Mouse (Mus musculus): ENCODE measurements around the gene Fto. TPM values are rescaled to one million over a fixed set of nuclear protein-coding genes. Genes with fewer than 3 reads are reported as not detected.

Gene Fto
- polyA plus RNA-seq, 1 experiment from 2014 or later, result 110 TPM

GRCm38 (mm10) chr8:91577605-91578004 is 264.3 kb downstream of the Fto start:
- ATAC-seq (ENCODE audit: low FRiP score) (no peak), DNase-seq (ENCODE audit: low spot score, missing footprints) (no peak)
- Histone ChIP-seq H3K27ac (ENCODE audit: low read depth, low read length) (no peak overlapping the region), H3K4me3 (ENCODE audit: low read depth, low read length) (no peak overlapping the region), H3K4me2 (no peak overlapping the region), H3K27me3 (ENCODE audit: control insufficient read depth, insufficient read depth, low read length) (no peaks in the 10 kb centered on the region), H3K36me3 (ENCODE audit: control insufficient read depth, insufficient read depth, low read length) (no peaks in the 10 kb centered on the region), H3K4me1 (ENCODE audit: control insufficient read depth, insufficient read depth, low read length) (peaks cover 20% of the 10 kb centered on the region), H3K9me3 (ENCODE audit: control insufficient read depth, low read length) (no peaks in the 10 kb centered on the region), H3K9ac (ENCODE audit: low read length) (no peak overlapping the region)
- WGBS, result 94% methylated on average over 3 of the region's 3 CpGs

GRCm38 (mm10) chr8:91584620-91585415 is 271.5 kb downstream of the Fto start:
- H3K27ac ChIP-seq (ENCODE audit: low read depth, low read length), result no peak overlapping the region
- no peaks in the 10 kb centered on the region for H3K36me3 ChIP-seq (ENCODE audit: control insufficient read depth, insufficient read depth, low read length)
- H3K9me3 ChIP-seq (ENCODE audit: control insufficient read depth, low read length), result no peaks in the 10 kb centered on the region
- DNase-seq (ENCODE audit: low spot score, missing footprints), result no peak
- H3K27me3 ChIP-seq (ENCODE audit: control insufficient read depth, insufficient read depth, low read length), result no peaks in the 10 kb centered on the region
- no peak overlapping the region for H3K9ac ChIP-seq (ENCODE audit: low read length)
- peaks cover 3% of the 10 kb centered on the region for H3K4me1 ChIP-seq (ENCODE audit: control insufficient read depth, insufficient read depth, low read length)
- no peak overlapping the region for H3K4me3 ChIP-seq (ENCODE audit: low read depth, low read length)
- ATAC-seq (ENCODE audit: low FRiP score), result no peak
- H3K4me2 ChIP-seq, result no peak overlapping the region
- 91% methylated on average over 11 of the region's 11 CpGs for WGBS

DNA sequence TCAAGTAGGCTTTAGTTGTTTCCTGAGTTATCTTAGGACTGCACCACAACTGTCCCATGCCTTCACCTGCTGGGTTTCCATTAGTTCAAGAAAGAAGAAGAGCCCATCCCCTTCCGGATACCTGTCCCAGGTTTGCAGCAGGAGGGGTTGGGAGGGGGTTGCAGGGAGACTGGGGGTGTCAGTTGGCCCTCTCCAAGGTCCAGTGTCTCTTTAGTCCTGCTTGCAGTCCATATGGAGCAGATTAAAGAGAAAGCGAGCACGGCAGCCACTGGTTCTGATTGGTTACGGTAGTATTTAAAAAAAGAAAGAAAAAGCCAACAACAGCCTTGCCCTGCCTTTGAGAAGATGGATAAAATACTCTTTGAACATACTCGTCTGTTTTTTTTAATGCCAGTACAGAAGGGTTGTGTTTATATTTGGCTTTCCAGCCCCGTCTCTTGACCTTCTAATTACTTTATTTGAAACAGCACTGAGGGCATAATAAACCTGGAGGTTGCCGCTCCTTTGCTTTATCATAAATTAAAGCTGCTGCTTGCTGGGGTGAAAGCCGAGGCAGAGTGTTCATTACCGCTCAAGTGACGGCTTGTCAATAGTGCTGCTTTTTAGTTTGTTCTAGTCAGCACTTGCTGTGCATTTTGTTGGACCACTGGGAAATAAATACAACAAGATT is 279.2 kb downstream of the Fto start:
- Histone ChIP-seq H3K9me3 (ENCODE audit: control insufficient read depth, low read length) (no peaks in the 10 kb centered on the region), H3K27ac (ENCODE audit: low read depth, low read length) (no peak overlapping the region), H3K36me3 (ENCODE audit: control insufficient read depth, insufficient read depth, low read length) (no peaks in the 10 kb centered on the region), H3K4me2 (no peak overlapping the region), H3K27me3 (ENCODE audit: control insufficient read depth, insufficient read depth, low read length) (no peaks in the 10 kb centered on the region), H3K4me3 (ENCODE audit: low read depth, low read length) (no peak overlapping the region), H3K9ac (ENCODE audit: low read length) (no peak overlapping the region), H3K4me1 (ENCODE audit: control insufficient read depth, insufficient read depth, low read length) (peaks cover 14% of the 10 kb centered on the region)
- DNase-seq (ENCODE audit: low spot score, missing footprints), result no peak
- ATAC-seq (ENCODE audit: low FRiP score), result no peak
- 31% methylated on average over 10 of the region's 10 CpGs for WGBS

DNA sequence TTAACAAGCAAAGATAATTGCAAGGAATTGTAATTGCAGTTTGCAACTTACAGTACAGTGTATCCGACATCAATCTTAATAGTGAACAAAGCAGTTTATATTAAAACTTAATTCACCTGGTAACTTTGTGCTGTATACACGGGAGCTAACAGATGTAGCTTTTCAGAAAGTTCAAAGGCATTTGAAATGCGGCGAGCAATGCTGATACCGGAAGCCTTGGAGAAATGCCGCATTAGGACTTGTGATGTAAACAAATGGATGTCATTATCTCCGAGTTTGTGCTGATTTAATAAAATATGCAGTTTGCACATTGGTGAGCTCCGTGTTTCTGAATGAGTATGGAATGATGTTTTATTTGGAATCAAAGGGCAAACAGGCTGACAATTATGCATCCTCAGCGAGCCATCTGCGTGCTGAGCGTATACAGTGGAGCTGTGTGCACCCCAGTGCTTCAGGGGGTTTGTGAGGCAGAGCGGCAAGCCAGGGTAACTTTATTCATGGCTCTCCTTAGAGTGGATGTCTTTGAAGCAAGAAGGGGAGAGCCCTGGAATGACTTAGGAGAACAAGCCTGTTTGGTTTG is 280.0 kb downstream of the Fto start:
- Histone ChIP-seq H3K27ac (ENCODE audit: low read depth, low read length) (no peak overlapping the region), H3K4me3 (ENCODE audit: low read depth, low read length) (no peak overlapping the region), H3K9ac (ENCODE audit: low read length) (no peak overlapping the region), H3K27me3 (ENCODE audit: control insufficient read depth, insufficient read depth, low read length) (no peaks in the 10 kb centered on the region), H3K9me3 (ENCODE audit: control insufficient read depth, low read length) (no peaks in the 10 kb centered on the region), H3K36me3 (ENCODE audit: control insufficient read depth, insufficient read depth, low read length) (no peaks in the 10 kb centered on the region), H3K4me2 (no peak overlapping the region), H3K4me1 (ENCODE audit: control insufficient read depth, insufficient read depth, low read length) (peaks cover 14% of the 10 kb centered on the region)
- 56% methylated on average over 12 of the region's 12 CpGs for WGBS
- DNase-seq (ENCODE audit: low spot score, missing footprints), result peak; percentile 89
- ATAC-seq (ENCODE audit: low FRiP score), result no peak

DNA sequence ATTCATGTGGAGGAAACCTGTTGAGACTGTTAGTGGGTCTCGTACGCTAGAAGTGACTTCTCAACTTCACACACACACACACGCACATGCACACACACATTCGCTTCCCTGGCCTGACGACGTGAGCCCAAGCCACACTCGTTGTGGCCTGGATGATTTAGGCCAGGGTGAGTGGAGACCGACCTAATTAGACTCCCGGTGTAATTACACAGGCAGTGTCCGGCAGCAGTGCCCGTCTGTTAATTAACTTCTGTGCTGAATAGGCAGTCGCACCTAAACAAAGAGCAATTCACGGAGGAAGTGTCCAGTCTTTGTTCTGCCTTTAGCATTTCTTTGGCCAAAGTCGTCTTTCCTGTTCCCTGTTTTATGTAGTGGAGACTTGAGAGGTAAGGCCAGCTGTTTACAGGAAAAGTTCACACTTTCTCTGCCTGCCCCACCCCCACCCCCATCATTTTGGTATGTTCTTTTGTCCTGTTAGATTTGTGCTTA is 286.1 kb downstream of the Fto start:
- no peaks in the 10 kb centered on the region for H3K36me3 ChIP-seq (ENCODE audit: control insufficient read depth, insufficient read depth, low read length)
- H3K27me3 ChIP-seq (ENCODE audit: control insufficient read depth, insufficient read depth, low read length), result no peaks in the 10 kb centered on the region
- no peaks in the 10 kb centered on the region for H3K9me3 ChIP-seq (ENCODE audit: control insufficient read depth, low read length)
- ATAC-seq (ENCODE audit: low FRiP score), result no peak
- H3K4me1 ChIP-seq (ENCODE audit: control insufficient read depth, insufficient read depth, low read length), result 0 out of 2 replicates have a peak, but pooled peaks cover 2% of the 10 kb centered on the region
- no peak overlapping the region for H3K27ac ChIP-seq (ENCODE audit: low read depth, low read length)
- no peak overlapping the region for H3K4me2 ChIP-seq
- no peak overlapping the region for H3K4me3 ChIP-seq (ENCODE audit: low read depth, low read length)
- no peak overlapping the region for H3K9ac ChIP-seq (ENCODE audit: low read length)
- no peak for DNase-seq (ENCODE audit: low spot score, missing footprints)
- 63% methylated on average over 14 of the region's 14 CpGs for WGBS

- Histone ChIP-seq H3K4me1 (ENCODE audit: control insufficient read depth, insufficient read depth, low read length) (0 out of 2 replicates have a peak, but pooled peaks cover 2% of the 10 kb centered on the region), H3K27ac (ENCODE audit: low read depth, low read length) (no peak overlapping the region), H3K9me3 (ENCODE audit: control insufficient read depth, low read length) (no peaks in the 10 kb centered on the region), H3K27me3 (ENCODE audit: control insufficient read depth, insufficient read depth, low read length) (no peaks in the 10 kb centered on the region), H3K36me3 (ENCODE audit: control insufficient read depth, insufficient read depth, low read length) (no peaks in the 10 kb centered on the region), H3K4me3 (ENCODE audit: low read depth, low read length) (no peak overlapping the region), H3K4me2 (no peak overlapping the region), H3K9ac (ENCODE audit: low read length) (no peak overlapping the region)
- DNase-seq (ENCODE audit: low spot score, missing footprints) (no peak), ATAC-seq (ENCODE audit: low FRiP score) (no peak)
- WGBS, result 93% methylated on average over 9 of the region's 9 CpGs
Observed at GRCm38 (mm10) chr8:91603751-91604150, 290.4 kb downstream of the Fto start.

- Histone ChIP-seq H3K9me3 (ENCODE audit: control insufficient read depth, low read length) (no peaks in the 10 kb centered on the region), H3K4me1 (ENCODE audit: control insufficient read depth, insufficient read depth, low read length) (peaks cover 2% of the 10 kb centered on the region; the same call in 1 of the 2 replicates), H3K27ac (ENCODE audit: low read depth, low read length) (no peak overlapping the region), H3K9ac (ENCODE audit: low read length) (no peak overlapping the region), H3K27me3 (ENCODE audit: control insufficient read depth, insufficient read depth, low read length) (no peaks in the 10 kb centered on the region), H3K4me2 (no peak overlapping the region), H3K36me3 (ENCODE audit: control insufficient read depth, insufficient read depth, low read length) (no peaks in the 10 kb centered on the region), H3K4me3 (ENCODE audit: low read depth, low read length) (no peak overlapping the region)
- DNase-seq (ENCODE audit: low spot score, missing footprints) (no peak), ATAC-seq (ENCODE audit: low FRiP score) (no peak)
- 81% methylated on average over 8 of the region's 8 CpGs for WGBS
Observed at GRCm38 (mm10) chr8:91605901-91606300, 292.6 kb downstream of the Fto start.

GRCm38 (mm10) chr8:91607091-91607490 is 293.8 kb downstream of the Fto start:
- no peaks in the 10 kb centered on the region for H3K9me3 ChIP-seq (ENCODE audit: control insufficient read depth, low read length)
- H3K27me3 ChIP-seq (ENCODE audit: control insufficient read depth, insufficient read depth, low read length), result no peaks in the 10 kb centered on the region
- ATAC-seq (ENCODE audit: low FRiP score) (no peak), DNase-seq (ENCODE audit: low spot score, missing footprints) (no peak)
- no peaks in the 10 kb centered on the region for H3K36me3 ChIP-seq (ENCODE audit: control insufficient read depth, insufficient read depth, low read length)
- no peak overlapping the region for H3K9ac ChIP-seq (ENCODE audit: low read length)
- 88% methylated on average over 5 of the region's 5 CpGs for WGBS
- H3K4me3 ChIP-seq (ENCODE audit: low read depth, low read length), result no peak overlapping the region
- H3K4me1 ChIP-seq (ENCODE audit: control insufficient read depth, insufficient read depth, low read length), result peaks cover 14% of the 10 kb centered on the region
- no peak overlapping the region for H3K4me2 ChIP-seq
- H3K27ac ChIP-seq (ENCODE audit: low read depth, low read length), result no peak overlapping the region

DNA sequence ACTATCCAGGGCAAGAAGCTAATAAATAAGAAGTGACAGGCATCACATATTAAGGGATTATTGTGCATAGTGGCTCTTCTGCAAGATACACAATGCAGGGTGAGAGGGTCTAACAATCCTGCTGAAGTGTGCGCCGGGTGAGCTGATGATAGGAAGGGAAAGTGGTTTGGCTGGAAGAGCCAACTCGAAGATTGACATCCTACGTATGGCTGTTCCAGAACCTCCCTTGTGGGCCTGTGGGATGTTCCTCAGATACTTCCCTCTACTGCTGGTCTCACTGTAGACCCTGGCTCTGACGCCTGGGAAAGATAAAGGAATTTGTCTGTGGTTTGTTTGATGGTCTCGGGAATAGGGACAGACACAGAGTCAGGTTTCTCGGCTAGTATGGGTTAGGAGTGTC is 297.9 kb downstream of the Fto start:
- Histone ChIP-seq H3K4me3 (ENCODE audit: low read depth, low read length) (no peak overlapping the region), H3K9ac (ENCODE audit: low read length) (no peak overlapping the region), H3K9me3 (ENCODE audit: control insufficient read depth, low read length) (no peaks in the 10 kb centered on the region), H3K27me3 (ENCODE audit: control insufficient read depth, insufficient read depth, low read length) (no peaks in the 10 kb centered on the region), H3K36me3 (ENCODE audit: control insufficient read depth, insufficient read depth, low read length) (no peaks in the 10 kb centered on the region), H3K4me2 (no peak overlapping the region), H3K27ac (ENCODE audit: low read depth, low read length) (no peak overlapping the region), H3K4me1 (ENCODE audit: control insufficient read depth, insufficient read depth, low read length) (peaks cover 32% of the 10 kb centered on the region)
- DNase-seq (ENCODE audit: low spot score, missing footprints) (no peak), ATAC-seq (ENCODE audit: low FRiP score) (no peak)
- WGBS, result 53% methylated on average over 7 of the region's 7 CpGs
